Mouse (Mus musculus): ENCODE data around the gene Arl5b. TPM values are rescaled to one million over a fixed set of nuclear protein-coding genes. Genes with fewer than 3 reads are reported as not detected.

Gene Arl5b
- total and polyA plus RNA-seq, 2 experiments from 2014 or later: 16.6 to 37.0 TPM

DNA sequence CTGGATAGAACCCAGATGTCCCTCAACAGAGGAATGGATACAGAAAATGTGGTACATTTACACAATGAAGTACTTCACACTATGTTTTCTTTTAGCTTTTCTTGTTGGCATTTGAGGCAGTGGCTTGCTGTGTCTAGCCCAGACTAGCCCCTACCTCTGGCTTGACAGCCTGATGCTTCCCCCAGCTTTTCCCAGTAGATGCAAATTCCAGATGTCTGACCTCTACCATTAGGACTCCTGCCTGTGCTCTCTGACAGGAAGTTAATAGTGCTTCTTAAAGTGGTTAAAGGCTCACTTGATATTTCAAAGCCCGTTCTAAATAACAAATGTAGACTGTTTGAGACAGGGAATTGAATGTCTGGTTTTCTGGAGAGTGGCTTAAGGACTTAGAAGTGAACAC is 14.6 kb downstream of the Arl5b start:
- Histone ChIP-seq H3K27ac (ENCODE audit: low read depth, low read length) (no peak overlapping the region), H3K4me2 (ENCODE audit: low read depth, low read length, poor library complexity, severe bottlenecking) (no peak overlapping the region), H3K4me3 (ENCODE audit: low read depth, low read length) (no peak overlapping the region), H3K9ac (replicated peaks; ENCODE audit: low read length, poor library complexity, severe bottlenecking) (no peak overlapping the region), H3K36me3 (ENCODE audit: insufficient read depth, low read length) (peaks cover 2% of the 10 kb centered on the region; the same call in 1 of the 2 replicates), H3K9me3 (ENCODE audit: low read length) (no peaks in the 10 kb centered on the region), H3K27me3 (ENCODE audit: insufficient read depth, low read length) (no peaks in the 10 kb centered on the region), H3K4me1 (ENCODE audit: insufficient read depth, low read length) (no peaks in the 10 kb centered on the region)
- DNase-seq (ENCODE audit: low spot score) (no peak), ATAC-seq (ENCODE audit: low FRiP score) (no peak)
- no peak for TF ChIP-seq CTCF (IDR thresholded peaks at IDR 0.05)
- WGBS: 83% methylated on average over 1 of the region's 1 CpGs

DNA sequence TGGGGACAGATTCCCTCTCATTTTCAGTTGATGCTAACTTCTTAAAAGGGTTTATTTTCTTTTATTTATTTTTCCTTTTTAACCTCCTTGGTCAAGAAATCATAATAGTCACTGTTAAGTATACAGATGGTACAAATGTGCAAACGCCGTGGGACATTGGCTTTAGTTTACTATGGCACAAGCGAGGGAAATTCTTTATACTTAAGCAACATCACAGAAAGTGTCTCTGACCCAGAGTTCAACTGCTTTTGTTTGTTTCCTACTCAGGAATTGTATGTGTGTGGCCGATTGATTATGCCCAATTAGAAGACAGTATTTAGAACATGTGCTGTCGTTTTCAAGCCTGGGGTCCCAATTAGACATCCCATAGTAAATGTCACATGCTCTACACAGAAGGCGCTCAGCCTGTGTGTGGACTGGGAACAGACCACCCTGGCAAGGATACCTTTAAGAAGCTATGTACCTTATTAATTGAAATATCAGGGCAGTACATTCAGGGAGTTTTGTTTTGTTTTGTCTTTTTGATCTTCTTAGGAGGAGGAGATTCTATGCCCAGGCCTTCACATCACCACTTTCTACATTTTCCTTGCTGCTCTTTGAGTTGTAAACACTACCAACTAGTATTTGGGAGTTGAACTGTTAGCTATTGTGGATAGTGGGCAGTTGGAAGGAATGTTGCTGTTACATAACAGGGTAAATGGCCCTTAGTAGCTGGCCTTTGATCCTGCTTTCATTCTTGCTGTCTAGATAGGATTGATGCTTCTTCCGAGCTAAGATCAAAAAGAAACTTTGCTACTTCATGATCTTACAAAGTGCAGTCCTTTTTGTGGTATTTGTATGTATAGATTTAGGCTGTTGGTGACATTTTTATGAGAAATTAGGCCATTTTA is 15.4 kb downstream of the Arl5b start:
- DNase-seq (ENCODE audit: low spot score): no peak
- Histone ChIP-seq H3K36me3 (ENCODE audit: insufficient read depth, low read length) (peaks cover 6% of the 10 kb centered on the region; the same call in 1 of the 2 replicates), H3K27ac (ENCODE audit: low read depth, low read length) (no peak overlapping the region), H3K4me3 (ENCODE audit: low read depth, low read length) (no peak overlapping the region), H3K4me1 (ENCODE audit: insufficient read depth, low read length) (no peaks in the 10 kb centered on the region), H3K9me3 (ENCODE audit: low read length) (no peaks in the 10 kb centered on the region), H3K27me3 (ENCODE audit: insufficient read depth, low read length) (no peaks in the 10 kb centered on the region), H3K9ac (replicated peaks; ENCODE audit: low read length, poor library complexity, severe bottlenecking) (no peak overlapping the region), H3K4me2 (ENCODE audit: low read depth, low read length, poor library complexity, severe bottlenecking) (no peak overlapping the region)
- WGBS: 78% methylated on average over 7 of the region's 7 CpGs
- no peak for TF ChIP-seq CTCF (IDR thresholded peaks at IDR 0.05)
- no peak for ATAC-seq (ENCODE audit: low FRiP score)

DNA sequence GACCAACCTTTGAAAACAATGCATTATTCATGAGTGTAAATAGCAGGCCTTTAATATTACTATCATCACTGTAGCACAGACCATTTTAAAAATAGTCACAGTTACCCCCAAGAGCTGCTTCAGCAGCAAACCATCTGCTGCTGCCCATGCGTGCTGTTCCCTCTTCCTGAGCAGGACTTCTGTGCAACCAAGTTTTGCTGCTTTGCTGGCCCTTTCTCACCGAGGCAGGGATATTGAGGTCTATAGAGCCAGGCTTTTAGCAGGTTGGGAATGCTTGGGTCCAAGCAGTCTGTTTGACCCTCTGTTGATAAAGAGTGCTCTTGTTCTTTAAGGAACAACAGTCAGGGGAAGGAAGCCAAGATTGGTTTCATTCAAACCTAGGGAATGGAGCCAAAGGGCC is 16.3 kb downstream of the Arl5b start:
- Histone ChIP-seq H3K9me3 (ENCODE audit: low read length) (no peaks in the 10 kb centered on the region), H3K27me3 (ENCODE audit: insufficient read depth, low read length) (no peaks in the 10 kb centered on the region), H3K27ac (ENCODE audit: low read depth, low read length) (no peak overlapping the region), H3K9ac (replicated peaks; ENCODE audit: low read length, poor library complexity, severe bottlenecking) (no peak overlapping the region), H3K4me1 (ENCODE audit: insufficient read depth, low read length) (no peaks in the 10 kb centered on the region), H3K4me2 (ENCODE audit: low read depth, low read length, poor library complexity, severe bottlenecking) (no peak overlapping the region), H3K36me3 (ENCODE audit: insufficient read depth, low read length) (peaks cover 12% of the 10 kb centered on the region; the same call in 1 of the 2 replicates), H3K4me3 (ENCODE audit: low read depth, low read length) (no peak overlapping the region)
- DNase-seq (ENCODE audit: low spot score): no peak
- 85% methylated on average over 2 of the region's 2 CpGs for WGBS
- ATAC-seq (ENCODE audit: low FRiP score): no peak
- TF ChIP-seq CTCF (IDR thresholded peaks at IDR 0.05): no peak

DNA sequence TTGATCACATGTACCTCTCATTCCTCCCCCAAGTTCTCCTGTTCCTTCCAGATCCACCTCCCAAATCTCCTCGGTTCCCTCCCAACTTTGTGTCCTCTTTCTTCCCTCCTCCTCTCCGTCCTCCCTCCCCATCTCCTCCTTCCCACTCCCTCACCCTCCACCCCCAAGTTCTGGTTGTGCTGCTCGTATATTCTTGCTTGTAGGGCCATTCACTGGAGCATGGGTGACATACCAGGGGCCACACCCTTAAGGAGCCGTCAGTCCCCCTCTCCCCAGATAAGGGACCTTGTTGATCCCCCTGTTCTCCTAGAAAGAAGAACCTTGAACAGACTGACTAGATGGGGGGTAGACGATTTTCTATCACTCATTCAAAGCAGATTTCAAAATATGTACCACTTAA is 17.9 kb downstream of the Arl5b start:
- H3K9ac ChIP-seq (replicated peaks; ENCODE audit: low read length, poor library complexity, severe bottlenecking): no peak overlapping the region
- H3K27me3 ChIP-seq (ENCODE audit: insufficient read depth, low read length): no peaks in the 10 kb centered on the region
- no peak for TF ChIP-seq CTCF (IDR thresholded peaks at IDR 0.05)
- H3K4me3 ChIP-seq (ENCODE audit: low read depth, low read length): no peak overlapping the region
- H3K27ac ChIP-seq (ENCODE audit: low read depth, low read length): no peak overlapping the region
- DNase-seq (ENCODE audit: low spot score): no peak
- no peak overlapping the region for H3K4me2 ChIP-seq (ENCODE audit: low read depth, low read length, poor library complexity, severe bottlenecking)
- H3K4me1 ChIP-seq (ENCODE audit: insufficient read depth, low read length): no peaks in the 10 kb centered on the region
- WGBS: 82% methylated on average over 5 of the region's 5 CpGs
- no peak for ATAC-seq (ENCODE audit: low FRiP score)
- H3K36me3 ChIP-seq (ENCODE audit: insufficient read depth, low read length): peaks cover 15% of the 10 kb centered on the region; the same call in 1 of the 2 replicates
- no peaks in the 10 kb centered on the region for H3K9me3 ChIP-seq (ENCODE audit: low read length)

DNA sequence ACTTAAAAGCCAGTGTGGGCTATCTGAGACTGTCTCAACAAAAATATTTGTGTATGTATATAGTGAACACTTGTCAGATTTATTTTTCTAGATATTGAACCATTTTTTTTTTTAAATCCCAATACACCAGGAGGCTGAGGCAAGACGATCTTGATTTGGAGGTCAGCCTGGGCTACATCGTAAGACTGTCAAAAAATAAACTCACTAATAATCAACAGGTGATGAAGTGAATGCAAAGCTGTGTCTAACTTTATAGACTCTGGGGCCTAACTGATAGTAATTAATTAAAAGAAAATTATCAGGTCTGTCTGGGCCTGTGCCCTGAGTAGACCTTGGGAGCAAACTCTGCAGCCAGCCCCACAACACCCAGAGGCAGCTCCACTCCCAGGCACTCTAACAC is 34.5 kb downstream of the Arl5b start:
- Histone ChIP-seq H3K27ac (ENCODE audit: low read depth, low read length) (no peak overlapping the region), H3K4me1 (ENCODE audit: insufficient read depth, low read length) (no peaks in the 10 kb centered on the region), H3K9me3 (ENCODE audit: low read length) (no peaks in the 10 kb centered on the region), H3K9ac (replicated peaks; ENCODE audit: low read length, poor library complexity, severe bottlenecking) (no peak overlapping the region), H3K36me3 (ENCODE audit: insufficient read depth, low read length) (no peaks in the 10 kb centered on the region), H3K4me3 (ENCODE audit: low read depth, low read length) (no peak overlapping the region), H3K4me2 (ENCODE audit: low read depth, low read length, poor library complexity, severe bottlenecking) (no peak overlapping the region), H3K27me3 (ENCODE audit: insufficient read depth, low read length) (no peaks in the 10 kb centered on the region)
- no peak for ATAC-seq (ENCODE audit: low FRiP score)
- WGBS: 96% methylated on average over 2 of the region's 2 CpGs
- no peak for DNase-seq (ENCODE audit: low spot score)
- no peak for TF ChIP-seq CTCF (IDR thresholded peaks at IDR 0.05)

DNA sequence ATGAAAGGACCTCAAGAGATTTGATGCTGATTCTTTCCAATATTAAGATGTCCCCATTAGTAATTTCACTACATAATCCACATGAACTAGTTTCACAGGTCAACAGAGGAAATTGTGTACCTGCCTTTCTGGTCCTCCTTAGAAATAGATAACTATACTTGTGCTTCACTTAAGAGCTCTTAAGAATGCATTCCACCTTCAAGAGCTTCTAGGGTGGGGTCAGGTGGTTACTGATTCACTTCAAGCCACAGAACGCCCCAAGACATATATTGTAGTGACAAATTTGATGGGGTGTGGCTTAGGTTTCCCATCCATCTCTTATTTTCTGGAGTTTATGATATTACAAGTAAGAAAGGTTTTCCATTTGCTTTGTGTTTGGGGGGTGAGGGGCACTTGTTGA is 38.1 kb downstream of the Arl5b start:
- Histone ChIP-seq H3K27me3 (ENCODE audit: insufficient read depth, low read length) (no peaks in the 10 kb centered on the region), H3K9me3 (ENCODE audit: low read length) (no peaks in the 10 kb centered on the region), H3K4me1 (ENCODE audit: insufficient read depth, low read length) (no peaks in the 10 kb centered on the region), H3K36me3 (ENCODE audit: insufficient read depth, low read length) (no peaks in the 10 kb centered on the region), H3K9ac (replicated peaks; ENCODE audit: low read length, poor library complexity, severe bottlenecking) (no peak overlapping the region), H3K27ac (ENCODE audit: low read depth, low read length) (no peak overlapping the region), H3K4me3 (ENCODE audit: low read depth, low read length) (no peak overlapping the region), H3K4me2 (ENCODE audit: low read depth, low read length, poor library complexity, severe bottlenecking) (no peak overlapping the region)
- ATAC-seq (ENCODE audit: low FRiP score) (no peak), DNase-seq (ENCODE audit: low spot score) (no peak)
- 97% methylated on average over 1 of the region's 1 CpGs for WGBS
- no peak for TF ChIP-seq CTCF (IDR thresholded peaks at IDR 0.05)

Data from midbrain, postnatal 0 days (tissue).